Mouse (Mus musculus): ENCODE measurements around the gene Tmem11. TPM values are rescaled to one million over a fixed set of nuclear protein-coding genes. Genes with fewer than 3 reads are reported as not detected.

Gene Tmem11
- 10 to 100 TPM; 47.8 to 55.9 TPM for total RNA-seq (2021)
- long read RNA-seq, experiment 1, transcript Tmem11-201 (2 exons, 1,457 nt) = major isoform, 12 of 19 reads
- long read RNA-seq, experiment 1, partial matches to known transcripts = 2 of 19 reads
- long read RNA-seq, experiment 1, other reads (novel, unspliced or antisense) = 3 of 19 reads
- long read RNA-seq, experiment 2, transcript Tmem11-201 (2 exons, 1,457 nt) = major isoform, 35 of 51 reads
- long read RNA-seq, experiment 2, partial matches to known transcripts = 12 of 51 reads
- long read RNA-seq, experiment 2, other reads (novel, unspliced or antisense) = 2 of 51 reads

DNA sequence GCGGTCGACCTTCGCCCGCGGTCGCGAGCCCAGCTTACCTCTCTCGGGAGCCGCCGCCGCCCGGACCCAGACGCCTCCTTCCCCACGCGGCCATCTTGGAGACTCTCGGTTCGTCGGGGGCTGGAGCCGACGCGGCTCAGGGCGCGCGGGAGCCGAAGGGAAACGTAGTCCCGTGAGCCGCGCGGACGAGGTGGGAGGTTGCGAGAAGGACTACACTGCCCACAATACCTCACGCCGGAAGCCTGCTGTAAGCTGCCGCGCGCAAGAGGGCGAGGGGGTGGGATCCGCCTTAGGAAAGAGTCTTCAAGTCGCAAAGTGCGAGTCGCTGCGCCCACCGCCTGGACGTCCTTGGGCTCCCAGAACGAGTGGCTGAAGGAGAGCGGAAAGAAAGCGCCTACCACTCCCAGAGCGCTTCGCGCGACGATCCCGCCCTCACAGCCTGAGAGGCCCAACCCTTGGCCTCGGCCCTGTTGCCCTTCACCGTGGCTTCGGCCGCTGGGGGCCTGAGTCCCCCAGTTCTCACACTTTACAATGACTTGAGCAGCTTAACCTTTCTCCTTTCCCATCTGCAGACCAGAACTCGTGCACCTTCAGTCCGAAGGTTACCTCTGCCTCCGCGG is at the start of gene Tmem11:
TSS of gene Tmem11 (minus strand) at position 598 of the 620 bp plus-strand sequence.
- peak; percentile 84 to 85 for DNase-seq (ENCODE audit: low spot score in 2 of 2)

DNA sequence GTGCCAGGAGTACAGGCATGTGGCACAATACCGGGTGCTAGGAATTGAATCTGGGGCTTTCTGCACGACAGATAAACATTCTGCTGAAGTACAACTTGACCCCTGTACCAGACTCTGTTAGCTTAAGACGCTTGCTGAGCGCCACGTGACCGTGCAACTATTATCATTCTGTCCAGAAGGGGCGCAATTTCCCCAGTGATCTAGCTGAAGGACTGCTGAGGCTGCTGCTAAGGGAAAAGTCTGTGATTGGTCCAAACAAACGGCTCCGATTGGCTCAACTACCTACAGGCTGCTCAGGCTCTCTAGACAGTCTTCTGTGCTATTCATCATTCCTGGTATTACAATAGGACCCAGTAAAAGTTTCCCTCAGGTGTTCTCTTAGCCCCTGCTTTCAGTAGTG is 48.2 kb upstream of the Tmem11 start:
- DNase-seq (ENCODE audit: low spot score in 2 of 2) = peak; percentile 82 to 83

DNA sequence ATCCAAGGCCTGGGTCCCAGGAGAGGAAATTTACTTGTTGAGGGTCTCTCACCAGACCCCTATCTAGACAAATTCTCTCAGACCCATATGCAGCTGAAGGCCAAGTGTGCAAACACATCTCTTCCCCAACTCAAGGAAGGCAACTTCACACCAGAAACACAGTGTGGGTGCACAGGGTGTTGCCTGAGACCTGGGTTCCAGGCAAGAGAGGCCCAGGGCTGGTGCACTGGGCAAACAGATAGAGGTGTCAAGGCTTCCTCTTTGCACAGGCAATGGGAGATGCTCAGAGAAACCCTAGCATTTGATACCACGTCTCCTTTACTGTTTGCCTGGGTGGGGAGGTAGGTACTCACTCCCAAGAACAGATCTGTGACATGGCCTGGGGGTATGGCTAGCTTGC is 45.9 kb upstream of the Tmem11 start:
- no peak for DNase-seq (ENCODE audit: low spot score in 2 of 2)

DNA sequence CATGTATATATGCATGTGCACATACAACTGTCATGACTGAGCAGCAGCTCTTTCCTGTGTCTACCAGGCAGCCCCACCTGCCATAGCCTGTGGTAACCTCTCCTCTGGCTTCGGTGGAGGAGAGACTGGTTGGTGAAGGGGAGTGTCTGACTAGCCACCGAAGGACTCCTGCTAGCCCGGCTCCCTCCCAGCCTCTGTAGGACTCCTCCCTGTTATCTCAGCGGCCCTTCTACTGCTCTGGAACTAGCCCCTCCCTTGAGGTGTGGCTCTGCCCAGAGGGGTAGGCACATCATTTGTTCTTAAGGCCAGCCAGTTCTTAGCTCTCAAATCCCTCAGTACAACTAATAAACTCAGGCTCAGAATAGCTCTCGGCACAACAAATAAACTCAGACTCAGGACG is 45.4 kb upstream of the Tmem11 start:
- no peak for DNase-seq (ENCODE audit: low spot score in 2 of 2)

DNA sequence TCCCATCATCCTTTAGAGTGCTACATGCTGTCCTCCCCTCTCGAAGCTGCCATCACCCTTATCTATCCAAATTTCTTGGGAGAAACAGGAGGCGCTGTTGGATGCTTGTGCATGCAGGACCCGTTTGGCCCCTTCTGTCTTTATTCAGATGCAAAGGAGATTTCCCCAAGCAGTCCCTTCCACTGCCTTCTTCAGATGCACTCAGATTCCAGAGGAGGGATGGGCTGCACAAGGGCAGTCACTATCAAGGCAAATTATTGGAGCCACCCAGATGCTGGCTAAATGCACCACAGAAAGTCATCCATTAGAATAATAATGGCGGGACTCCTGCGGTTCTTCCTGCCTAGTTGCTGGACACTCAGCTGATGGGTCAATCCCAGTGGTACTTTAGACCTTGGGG is 43.9 kb upstream of the Tmem11 start:
- DNase-seq (ENCODE audit: low spot score in 2 of 2) = no peak

DNA sequence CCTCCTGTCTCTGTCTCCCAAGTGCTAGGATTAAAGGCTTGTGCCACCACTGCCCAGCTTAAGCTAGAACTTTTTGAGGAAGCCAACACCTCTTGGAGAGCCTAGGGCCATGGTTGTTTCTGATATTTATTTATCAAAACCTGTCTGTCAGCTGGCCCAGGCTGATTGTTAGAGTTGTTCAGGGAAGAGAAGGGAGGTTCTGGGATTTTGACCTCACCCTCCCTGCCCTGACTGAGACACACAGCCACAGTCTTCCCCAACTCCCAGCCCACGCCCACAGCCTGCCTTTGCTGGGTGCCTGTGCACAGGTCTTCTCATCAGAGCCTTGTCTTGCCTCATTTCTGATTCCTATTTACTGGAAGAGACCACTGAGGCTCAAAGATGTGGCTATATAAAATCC is 43.1 kb upstream of the Tmem11 start:
- no peak for DNase-seq (ENCODE audit: low spot score in 2 of 2)

GRCm38 (mm10) chr11:60920021-60920420 is 40.9 kb upstream of the Tmem11 start:
- DNase-seq (ENCODE audit: low spot score in 2 of 2) = no peak

- DNase-seq (ENCODE audit: low spot score in 2 of 2) = no peak
Measured at GRCm38 (mm10) chr11:60915201-60915600, 36.1 kb upstream of the Tmem11 start.

- no peak for DNase-seq (ENCODE audit: low spot score in 2 of 2)
Measured at GRCm38 (mm10) chr11:60914491-60914890, 35.4 kb upstream of the Tmem11 start, which contains the start of gene Natd1. TSS of gene Natd1 (minus strand) at chr11:60914750.

- DNase-seq (ENCODE audit: low spot score in 2 of 2) = peak; percentile 89 to 90
Measured at GRCm38 (mm10) chr11:60913301-60914196, 34.5 kb upstream of the Tmem11 start.

- no peak for DNase-seq (ENCODE audit: low spot score in 2 of 2)
Measured at GRCm38 (mm10) chr11:60912525-60912973, 33.5 kb upstream of the Tmem11 start.

GRCm38 (mm10) chr11:60909626-60910025 is 30.6 kb upstream of the Tmem11 start:
- no peak for DNase-seq (ENCODE audit: low spot score in 2 of 2)

DNA sequence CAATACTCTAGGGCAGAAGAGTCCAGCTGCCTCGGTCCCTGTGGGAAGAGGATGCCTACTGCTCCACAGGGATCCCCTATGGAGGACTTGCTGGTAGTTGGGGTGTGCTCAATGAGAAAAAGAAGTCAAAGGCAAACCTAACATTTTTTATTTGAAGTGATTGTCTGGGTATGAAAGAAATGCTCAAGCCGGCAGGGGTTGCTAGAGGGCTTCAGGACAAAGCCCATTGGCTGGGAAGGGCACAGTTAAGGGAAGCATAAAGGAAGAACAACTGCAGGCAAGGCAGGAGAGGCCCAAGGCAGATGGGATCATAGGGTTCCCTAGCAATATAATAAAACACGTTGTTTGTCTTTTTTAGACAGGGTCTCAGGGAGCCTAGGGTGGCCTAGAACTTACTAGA is 29.0 kb upstream of the Tmem11 start:
- DNase-seq (ENCODE audit: low spot score in 2 of 2) = no peak

DNA sequence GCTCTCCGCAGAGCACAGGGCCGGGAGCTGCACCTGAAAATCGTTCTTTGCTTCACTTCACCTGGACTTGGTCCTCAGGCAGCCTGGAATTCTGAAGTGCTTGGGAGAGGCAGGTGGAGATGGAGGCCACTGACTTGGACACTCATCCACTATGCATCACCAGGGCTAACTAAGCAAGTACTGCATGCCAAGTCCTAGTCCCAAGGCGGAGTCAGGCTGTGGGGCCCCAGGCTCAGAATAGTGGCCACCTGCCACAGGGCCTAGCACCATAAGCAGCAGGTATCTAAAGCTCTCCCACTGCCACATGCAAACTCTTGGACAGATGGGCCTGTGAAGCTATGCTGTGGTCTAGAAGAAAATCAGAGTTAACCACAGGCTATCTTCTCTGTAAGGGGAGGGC is 27.4 kb upstream of the Tmem11 start:
- DNase-seq (ENCODE audit: low spot score in 2 of 2) = no peak

DNA sequence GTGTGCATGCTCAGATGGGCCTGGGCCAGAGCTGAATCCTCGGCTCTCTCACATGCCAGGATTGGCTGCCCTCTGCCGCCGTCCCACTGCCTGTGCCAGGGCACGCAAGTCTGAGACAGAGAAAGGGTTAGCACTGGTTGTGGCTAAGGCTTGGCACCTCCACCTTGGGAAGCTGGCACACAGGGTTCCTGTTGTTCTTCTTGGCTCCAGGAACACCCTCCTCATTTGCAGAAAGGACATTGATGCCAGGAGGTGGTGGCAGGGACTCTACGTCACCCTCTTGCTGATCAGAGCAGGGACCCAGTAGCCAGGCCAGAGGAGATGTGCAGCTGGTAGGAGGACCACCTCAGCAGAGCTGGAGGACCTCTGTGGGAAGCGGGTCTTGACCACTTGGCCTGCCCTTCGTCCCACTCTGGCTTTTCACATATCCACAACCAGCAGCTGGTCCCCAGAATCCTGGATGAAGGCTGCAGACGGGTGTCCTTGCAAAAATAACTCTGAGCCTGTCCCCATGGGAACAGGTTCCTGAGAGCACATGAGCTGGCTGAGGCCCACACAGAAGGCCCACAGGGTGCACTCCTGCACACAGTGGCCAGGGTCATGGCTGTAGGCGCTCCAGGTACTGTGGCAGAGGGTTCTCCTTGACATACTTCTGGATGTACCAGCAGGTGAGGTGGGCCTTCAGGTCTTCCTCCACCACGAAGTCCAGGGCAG is 26.5 kb upstream of the Tmem11 start:
- no peak for DNase-seq (ENCODE audit: low spot score in 2 of 2)

DNA sequence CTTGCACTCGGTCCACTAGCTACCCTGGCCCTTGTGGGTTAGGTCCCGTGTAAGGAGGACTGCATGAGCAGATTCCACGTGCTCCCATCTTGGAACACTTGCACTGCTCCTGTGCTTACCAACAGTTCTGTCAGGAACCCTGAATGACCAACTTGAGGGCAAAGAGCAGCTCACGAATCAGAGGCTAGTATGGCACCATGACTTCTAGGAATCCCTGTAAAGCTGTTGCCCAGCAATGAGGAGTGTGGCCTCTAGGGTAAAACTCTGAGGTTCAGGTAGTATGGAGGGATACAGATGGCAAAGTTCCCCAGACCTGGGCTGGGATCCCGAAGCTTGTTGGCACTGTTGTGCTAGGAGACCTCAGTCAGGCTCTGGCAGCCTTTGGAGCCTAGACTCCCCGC is 24.6 kb upstream of the Tmem11 start:
- DNase-seq (ENCODE audit: low spot score in 2 of 2) = no peak

DNA sequence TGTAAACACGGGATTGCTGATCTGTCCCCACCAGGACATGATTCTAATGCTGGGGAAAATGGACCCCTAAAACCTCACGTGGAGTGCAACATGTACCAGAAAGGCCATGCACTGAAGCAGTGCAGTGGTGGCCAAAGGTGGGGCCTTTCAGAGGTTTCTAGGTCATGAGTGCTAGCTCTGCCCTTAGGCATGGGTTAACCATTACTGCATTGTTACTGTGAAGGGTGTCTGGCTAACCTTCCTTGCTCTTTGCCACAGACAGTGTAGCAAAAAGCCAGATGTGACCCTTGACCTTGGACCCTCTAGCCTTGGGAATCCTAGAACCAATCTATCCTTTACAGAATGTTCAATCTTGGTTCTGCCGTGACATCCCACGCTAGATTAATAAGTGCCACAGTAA is 23.4 kb upstream of the Tmem11 start:
- no peak for DNase-seq (ENCODE audit: low spot score in 2 of 2)

DNA sequence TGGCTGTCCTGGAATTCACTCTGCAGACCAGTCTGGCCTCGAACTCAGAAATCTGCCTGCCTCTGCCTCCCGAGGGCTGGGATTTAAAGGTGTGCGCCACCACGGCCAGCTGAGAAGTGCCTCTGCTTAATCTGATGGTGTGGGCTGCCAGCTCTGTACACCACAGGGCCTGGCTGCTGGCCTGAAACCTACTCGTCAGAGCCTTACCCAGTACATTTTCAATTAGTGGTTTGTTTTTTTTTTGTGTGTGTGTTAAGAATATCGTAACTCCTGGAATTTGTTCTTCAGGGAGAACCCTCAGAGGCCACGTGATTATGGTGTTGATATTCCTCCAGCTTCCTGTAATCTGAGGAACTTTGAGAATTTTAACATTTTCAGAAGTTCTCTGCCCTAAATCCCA is 22.9 kb upstream of the Tmem11 start:
- DNase-seq (ENCODE audit: low spot score in 2 of 2) = no peak

DNA sequence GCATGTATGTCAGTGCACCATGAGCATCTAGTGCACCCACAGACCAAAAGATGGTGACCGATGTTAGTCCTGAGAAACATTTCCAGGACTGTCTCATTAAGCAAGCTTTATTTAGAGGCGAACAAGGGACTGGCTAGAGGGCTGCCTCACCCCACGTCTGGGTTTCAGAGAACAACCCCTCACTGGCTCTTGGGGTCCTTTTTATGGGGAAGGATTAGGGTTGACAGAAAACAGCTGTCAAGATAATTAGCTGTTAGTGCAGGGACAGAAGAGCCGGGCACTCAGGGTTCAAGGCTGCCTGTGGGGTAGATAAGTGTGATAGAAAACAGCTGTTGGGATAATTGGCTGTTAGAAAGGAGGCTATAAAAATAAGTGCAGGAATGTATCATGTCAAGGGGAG is 16.8 kb upstream of the Tmem11 start:
- no peak for DNase-seq (ENCODE audit: low spot score in 2 of 2)

DNA sequence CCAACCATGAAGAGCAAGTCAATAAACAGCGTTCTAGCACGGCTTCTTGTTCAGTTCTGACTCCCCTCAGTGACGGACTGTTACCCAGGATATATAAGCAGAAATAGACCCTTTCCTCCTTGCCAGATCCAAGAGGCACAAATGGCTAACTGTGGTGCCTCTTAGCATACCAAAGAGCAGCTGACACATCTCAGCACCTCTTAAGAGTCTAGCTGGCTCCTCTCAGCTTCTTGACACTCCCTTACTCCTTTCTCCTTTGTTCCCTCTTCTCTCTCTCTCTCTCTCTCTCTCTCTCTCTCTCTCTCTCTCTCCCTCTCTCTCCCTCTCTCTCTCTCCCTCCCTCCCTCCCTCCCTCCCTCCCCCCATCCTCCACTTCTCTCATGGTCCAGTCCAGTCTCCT is 11.7 kb upstream of the Tmem11 start:
- no peak for DNase-seq (ENCODE audit: low spot score in 2 of 2)

DNA sequence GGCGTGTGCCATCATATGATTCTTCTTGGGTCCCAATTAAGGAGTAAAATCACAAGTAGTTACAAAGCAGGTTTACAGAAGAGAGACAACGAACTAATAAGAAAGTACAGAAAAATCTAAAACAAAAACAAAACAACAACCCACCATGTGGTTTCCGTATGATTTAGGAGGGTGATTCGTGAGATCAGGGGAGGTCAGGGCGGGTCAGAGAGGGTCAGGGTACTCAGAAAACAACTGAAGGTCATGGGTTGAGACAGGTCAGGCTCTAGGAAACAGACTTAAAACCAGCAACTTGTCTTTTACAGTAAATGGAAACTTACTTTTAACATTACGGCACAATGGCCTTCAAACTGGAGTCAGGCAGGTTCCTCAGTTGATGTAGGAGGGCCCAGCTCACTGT is 11.2 kb upstream of the Tmem11 start:
- no peak for DNase-seq (ENCODE audit: low spot score in 2 of 2)

Data from adrenal gland, adult 18-20 months (tissue).